Mouse (Mus musculus): Measurements from ENCODE around the gene Aldh2.

DNA sequence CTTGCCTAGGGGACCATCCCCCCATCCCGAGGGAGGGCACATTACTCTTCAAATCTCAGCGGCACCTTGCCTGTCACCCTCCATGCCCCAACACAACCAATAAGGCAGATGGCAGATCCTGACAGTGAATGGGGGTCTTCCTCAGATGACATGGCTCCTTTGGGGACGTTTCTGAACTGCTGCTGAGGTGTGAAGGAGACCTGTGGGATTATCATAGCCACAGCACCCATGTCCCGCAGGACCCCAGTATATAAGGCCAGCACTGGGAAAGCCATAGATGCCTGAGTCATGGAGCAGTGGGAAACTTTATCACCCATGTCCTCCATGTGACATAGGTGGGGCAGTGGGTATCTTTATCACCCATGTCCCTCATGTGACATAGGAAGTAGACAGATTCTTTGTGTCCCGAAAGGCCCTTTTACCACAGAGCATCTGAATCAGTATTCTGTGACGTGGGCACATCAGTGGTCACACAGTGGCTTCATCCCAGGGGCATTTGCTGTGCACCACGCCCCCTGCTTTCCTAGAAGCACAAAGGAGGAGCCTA is 4.4 kb upstream of the Aldh2 start:
- no peak for TF ChIP-seq CTCF (IDR thresholded peaks at IDR 0.05; ENCODE audit: control insufficient read depth, insufficient read depth, insufficient replicate concordance, low read depth, low read length)
- TF ChIP-seq POLR2A (IDR thresholded peaks at IDR 0.05; ENCODE audit: control insufficient read depth, low read depth, low read length): no peak
